Mouse (Mus musculus) stomach, postnatal 0 days (tissue): ENCODE measurements around the gene Iqsec2. TPM values are rescaled to one million over a fixed set of nuclear protein-coding genes. Genes with fewer than 3 reads are reported as not detected.

Experiments
- ATAC-seq: fragments of 200-750 bp; cut with Nextera tagmentation; 2 replicates; pipeline ENCODE4 v1.8.0; 2017; ENCODE audit not compliant: low FRiP score, low TSS enrichment
- DNase-seq: peaks from one replicate; pipeline ENCODE4 v3.0.0-alpha.2; 2016; ENCODE audit warnings: low spot score
- H3K27ac ChIP-seq: fragments of 300-500 bp; sonication (generic); replicated peaks from 2 replicates; pipeline ENCODE4 v1.5.1; 2014; ENCODE audit warnings: mild to moderate bottlenecking, control low read depth
- H3K27me3 ChIP-seq: fragments of 300-500 bp; sonication (generic); 2 replicates; pipeline ENCODE4 v1.6.1; 2014; ENCODE audit warnings: low read length; ENCODE audit not compliant: control insufficient read depth, insufficient read depth
- H3K36me3 ChIP-seq: fragments of 300-500 bp; sonication (generic); 2 replicates; pipeline ENCODE4 v1.6.1; 2014; ENCODE audit warnings: low read length, mixed read lengths; ENCODE audit not compliant: control insufficient read depth, insufficient read depth
- H3K4me1 ChIP-seq: fragments of 300-500 bp; sonication (generic); replicated peaks from 2 replicates; pipeline ENCODE4 v1.6.1; 2014; ENCODE audit warnings: antibody characterized with exemption; ENCODE audit not compliant: control insufficient read depth, insufficient read depth
- H3K4me2 ChIP-seq: fragments of 300-500 bp; sonication (generic); replicated peaks from 2 replicates; pipeline ENCODE4 v1.6.1; 2014; ENCODE audit warnings: low read depth, mild to moderate bottlenecking, control low read depth, moderate library complexity
- H3K4me3 ChIP-seq: fragments of 300-500 bp; sonication (generic); 2 replicates; pipeline ENCODE4 v1.5.1; 2014; ENCODE audit warnings: low read depth, low read length, control low read depth
- H3K9ac ChIP-seq: fragments of 300-500 bp; sonication (generic); 2 replicates; pipeline ENCODE4 v1.6.1; 2014; ENCODE audit warnings: mild to moderate bottlenecking, low read length, control low read depth, mixed read lengths
- H3K9me3 ChIP-seq: fragments of 300-500 bp; sonication (generic); 2 replicates; pipeline ENCODE4 v1.6.1; 2016; ENCODE audit warnings: low read length; ENCODE audit not compliant: control insufficient read depth
- CTCF ChIP-seq: IDR thresholded peaks from 2 replicates; pipeline ENCODE4 v1.5.1; 2016; ENCODE audit warnings: antibody characterized with exemption, low read depth, mild to moderate bottlenecking, moderate library complexity
- EP300 ChIP-seq: optimal IDR thresholded peaks from 2 replicates; pipeline ENCODE3; 2016; ENCODE audit warnings: antibody characterized with exemption
- WGBS: fragments of 180-500 bp; shearing (Covaris S2); extraction: QIAGEN DNeasy Blood & Tissue Kit; methylation state at CpG from one replicate; pipeline ENCODE4 v1.1.7; 2014; 5-methylcytosine and 5-hydroxymethylcytosine counted together
- polyA plus RNA-seq: library from polyadenylated mRNA; unstranded; fragments of >200 nt; fragmentation: Nextera tagmentation; extraction: Ambion mirVana; gene quantifications from 2 replicates; pipeline ENCODE4 v1.2.1, GENCODE M21; 2015

Iqsec2 gene
- polyA plus RNA-seq, 1 experiment from 2014 or later = 3.6 TPM

GRCm38 (mm10) chrX:152244492-152245189 lies 100.6 kb downstream of the Iqsec2 start:
- Histone ChIP-seq H3K27ac (no peak overlapping the region), H3K27me3 (no peaks in the 10 kb centered on the region), H3K36me3 (peaks cover 15% of the 10 kb centered on the region), H3K9ac (no peak overlapping the region), H3K9me3 (no peaks in the 10 kb centered on the region), H3K4me2 (no peak overlapping the region), H3K4me3 (no peak overlapping the region), H3K4me1 (no peaks in the 10 kb centered on the region)
- TF ChIP-seq EP300 (no peak), CTCF (no peak)
- DNase-seq (no peak), ATAC-seq (no peak)
- 91% methylated on average over 2 of the region's 2 CpGs for WGBS

DNA sequence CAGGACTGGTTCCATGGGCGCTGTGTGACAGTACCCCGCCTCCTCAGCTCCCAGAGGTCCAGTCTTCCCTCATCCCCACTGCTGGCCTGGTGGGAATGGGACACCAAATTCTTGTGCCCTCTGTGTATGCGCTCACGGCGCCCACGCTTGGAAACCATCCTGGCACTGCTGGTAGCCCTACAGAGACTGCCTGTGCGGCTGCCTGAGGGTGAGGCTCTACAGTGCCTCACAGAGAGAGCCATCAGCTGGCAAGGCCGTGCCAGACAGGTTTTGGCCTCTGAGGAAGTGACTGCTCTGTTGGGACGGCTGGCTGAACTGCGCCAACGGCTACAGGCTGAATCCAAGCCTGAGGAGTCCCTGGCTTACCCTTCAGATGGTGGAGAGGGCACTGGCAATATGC lies 127.1 kb downstream of the Iqsec2 start:
- no peak overlapping the region for H3K9ac ChIP-seq
- no peak overlapping the region for H3K27ac ChIP-seq
- DNase-seq = no peak
- H3K27me3 ChIP-seq = no peaks in the 10 kb centered on the region
- no peak overlapping the region for H3K4me3 ChIP-seq
- ATAC-seq = no peak
- no peaks in the 10 kb centered on the region for H3K4me1 ChIP-seq
- no peaks in the 10 kb centered on the region for H3K9me3 ChIP-seq
- peaks cover 14% of the 10 kb centered on the region; the same call in 1 of the 2 replicates for H3K36me3 ChIP-seq
- WGBS = 93% methylated on average over 11 of the region's 11 CpGs
- H3K4me2 ChIP-seq = no peak overlapping the region
- TF ChIP-seq EP300 (no peak), CTCF (no peak)

Other genes starting within 250 kb of the Iqsec2 start
- gene Hsd17b10, start 142.4 kb upstream of the Iqsec2 start, polyA plus RNA-seq = 136 and 151 TPM in 2 replicates
- gene Ribc1, start 128.0 kb upstream of the Iqsec2 start, polyA plus RNA-seq = 1.4 and 1.7 TPM in 2 replicates
- gene Smc1a, start 127.8 kb upstream of the Iqsec2 start, polyA plus RNA-seq = 34.3 and 34.9 TPM in 2 replicates
- gene Kdm5c, start 88.8 kb downstream of the Iqsec2 start, polyA plus RNA-seq = 13.8 and 15.4 TPM in 2 replicates
- 4.7 and 5.4 TPM in 2 replicates for gene Kantr, start 183.2 kb downstream of the Iqsec2 start, polyA plus RNA-seq
- 12.3 and 12.9 TPM in 2 replicates for gene Tspyl2, start 198.2 kb downstream of the Iqsec2 start, polyA plus RNA-seq
- 1.0 and 1.3 TPM in 2 replicates for gene Gpr173, start 224.4 kb downstream of the Iqsec2 start, polyA plus RNA-seq